Mouse (Mus musculus): ENCODE measurements at regions not wholly inside any gene's neighbourhood (a gene's known extent, or its start where the extent isn't known, plus 50 kb on each side); places are given as distances from the start of the nearest gene placed in this dataset.
A peak's percentile ranks its signal among the peaks of the same experiment; 100 is the strongest.
"Not testable (repeated sequence)": the region's sequence is repeated elsewhere in the genome, so short reads cannot be mapped to it uniquely, and the experiment has no call there.

- WGBS: 80% methylated on average over 3 of the region's 3 CpGs
- Histone ChIP-seq H3K9me3 (no peaks in the 10 kb centered on the region), H3K4me2 (no peak overlapping the region), H3K27ac (no peak overlapping the region), H3K4me1 (no peaks in the 10 kb centered on the region), H3K27me3 (no peaks in the 10 kb centered on the region), H3K36me3 (no peaks in the 10 kb centered on the region), H3K9ac (no peak overlapping the region), H3K4me3 (no peak overlapping the region)
- ATAC-seq (ENCODE audit: insufficient number of reproducible peaks, insufficient read depth, low FRiP score, low TSS enrichment, low read depth): 0 out of 2 replicates have a peak, but pooled peaks have one; percentile 32
Observed at GRCm38 (mm10) chr17:94656429-94656828, 93.4 kb downstream of the Mettl4 start.

DNA sequence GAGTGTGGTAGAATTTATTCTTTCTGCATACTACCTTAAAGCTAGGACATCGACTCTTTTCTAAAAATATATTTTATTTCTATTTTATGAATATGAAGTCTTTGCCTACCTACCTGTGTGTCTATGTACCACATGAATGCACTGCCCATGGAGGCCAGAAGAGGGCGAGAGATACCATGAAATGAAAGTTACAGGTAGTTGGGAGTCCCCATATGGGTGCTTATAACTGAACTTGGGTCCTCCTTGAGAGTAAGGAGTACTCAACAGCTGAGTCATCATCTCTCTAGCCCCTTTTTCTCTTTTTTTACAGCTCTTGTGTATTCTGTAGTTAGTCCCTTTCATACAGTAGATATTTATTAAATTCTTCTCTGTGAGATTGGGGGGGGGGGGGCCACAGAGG is 94.3 kb downstream of the Mettl4 start:
- 77% methylated on average over 2 of the region's 2 CpGs for WGBS
- H3K27ac ChIP-seq: no peak overlapping the region
- no peak overlapping the region for H3K9ac ChIP-seq
- H3K4me2 ChIP-seq: no peak overlapping the region
- ATAC-seq (ENCODE audit: insufficient number of reproducible peaks, insufficient read depth, low FRiP score, low TSS enrichment, low read depth): no peak
- no peaks in the 10 kb centered on the region for H3K27me3 ChIP-seq
- H3K4me1 ChIP-seq: no peaks in the 10 kb centered on the region
- no peak overlapping the region for H3K4me3 ChIP-seq
- H3K9me3 ChIP-seq: no peaks in the 10 kb centered on the region
- no peaks in the 10 kb centered on the region for H3K36me3 ChIP-seq

DNA sequence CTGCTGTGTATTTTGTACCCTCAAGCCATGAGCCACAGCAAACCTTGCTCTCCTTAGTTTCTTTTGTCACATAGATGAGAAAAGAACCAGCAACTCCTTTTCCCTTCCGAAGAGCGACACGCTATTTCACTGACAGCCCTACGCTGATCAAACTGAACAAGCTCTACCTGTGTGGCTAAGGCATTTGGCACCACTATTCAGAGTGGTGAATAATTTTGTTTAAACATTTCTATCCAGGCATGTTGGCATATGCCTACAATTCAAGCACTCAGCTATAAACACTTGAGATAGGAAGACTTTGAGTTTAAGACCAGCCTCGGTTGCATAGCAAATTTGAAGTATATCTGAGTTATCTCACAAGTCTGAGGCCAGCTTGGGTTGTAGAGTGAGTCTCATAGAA is 95.2 kb downstream of the Mettl4 start:
- Histone ChIP-seq H3K4me3 (no peak overlapping the region), H3K9me3 (no peaks in the 10 kb centered on the region), H3K4me2 (no peak overlapping the region), H3K27me3 (no peaks in the 10 kb centered on the region), H3K4me1 (no peaks in the 10 kb centered on the region), H3K27ac (no peak overlapping the region), H3K9ac (no peak overlapping the region), H3K36me3 (no peaks in the 10 kb centered on the region)
- WGBS: 91% methylated on average over 5 of the region's 5 CpGs
- no peak for ATAC-seq (ENCODE audit: insufficient number of reproducible peaks, insufficient read depth, low FRiP score, low TSS enrichment, low read depth)

DNA sequence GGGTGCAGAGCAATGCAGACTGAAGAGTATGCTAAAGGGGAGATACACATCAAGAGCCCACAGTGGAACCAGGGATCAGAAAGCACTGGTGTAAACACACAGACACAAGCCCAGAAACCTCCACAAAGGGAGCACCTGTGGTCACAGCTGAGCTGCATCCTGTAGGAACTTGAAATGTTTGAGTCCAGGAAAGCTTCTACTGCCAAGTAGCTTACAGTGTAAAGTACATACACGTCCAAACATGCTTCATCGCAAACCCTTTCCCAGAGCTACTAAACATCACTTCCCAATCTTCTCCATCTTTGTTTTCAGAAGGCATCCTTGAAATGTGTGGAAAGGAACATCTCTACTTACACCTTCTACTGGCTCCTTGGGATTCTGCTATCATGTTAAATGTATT is 97.4 kb downstream of the Mettl4 start:
- Histone ChIP-seq H3K9me3 (no peaks in the 10 kb centered on the region), H3K27ac (no peak overlapping the region), H3K4me3 (no peak overlapping the region), H3K4me2 (no peak overlapping the region), H3K36me3 (no peaks in the 10 kb centered on the region), H3K9ac (no peak overlapping the region), H3K4me1 (no peaks in the 10 kb centered on the region), H3K27me3 (no peaks in the 10 kb centered on the region)
- WGBS: 79% methylated on average over 2 of the region's 2 CpGs
- ATAC-seq (ENCODE audit: insufficient number of reproducible peaks, insufficient read depth, low FRiP score, low TSS enrichment, low read depth): no peak

DNA sequence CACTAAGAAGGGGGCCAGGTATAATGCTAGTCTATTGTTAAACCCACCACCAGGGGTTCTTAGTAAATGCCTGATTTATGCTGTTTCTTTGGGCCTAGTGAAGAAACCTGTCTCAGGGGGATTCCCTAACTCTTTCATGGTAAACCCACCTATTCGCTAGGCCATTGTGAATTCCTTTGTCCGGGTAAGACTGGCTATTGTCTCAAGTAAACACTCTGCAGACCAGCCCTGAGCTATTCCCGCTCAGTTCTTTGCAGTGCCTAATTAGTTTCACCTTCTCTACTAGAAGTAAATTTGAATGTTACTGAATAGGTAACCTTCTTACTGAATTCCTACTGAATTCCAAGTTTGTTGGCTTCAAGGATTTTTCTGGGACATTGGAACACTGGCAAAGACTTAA is 98.3 kb downstream of the Mettl4 start:
- not testable (repeated sequence) for ATAC-seq (ENCODE audit: insufficient number of reproducible peaks, insufficient read depth, low FRiP score, low TSS enrichment, low read depth); H3K9ac ChIP-seq; H3K4me3 ChIP-seq; H3K36me3 ChIP-seq; H3K9me3 ChIP-seq; H3K27me3 ChIP-seq; H3K4me2 ChIP-seq; H3K27ac ChIP-seq; H3K4me1 ChIP-seq
- WGBS: 41% methylated on average over 3 of the region's 3 CpGs
